Mouse (Mus musculus) erythroblast, embryonic 14.5 days (primary cell): ENCODE results near the gene Ift57.

Experiments
- GATA1 ChIP-seq: IDR thresholded peaks from 2 replicates; pipeline ENCODE4 v1.6.1; 2012; ENCODE audit warnings: low read length, inconsistent platforms, mixed read lengths
- TAL1 ChIP-seq: IDR thresholded peaks from 3 replicates; pipeline ENCODE4 v1.6.1; 2012; ENCODE audit warnings: low read length, inconsistent platforms, mixed read lengths

GRCm38 (mm10) chr16:49787714-49788113 lies 88.7 kb downstream of the Ift57 start:
- TF ChIP-seq GATA1 = no peak
- TF ChIP-seq TAL1 = no peak
